Mouse (Mus musculus) gastrocnemius, postnatal 4 days (tissue): Measurements from ENCODE around the gene Msi2. TPM values are rescaled to one million over a fixed set of nuclear protein-coding genes. Genes with fewer than 3 reads are reported as not detected.

Experiments
- DNase-seq, 2 experiments: peaks; one replicate each; pipeline ENCODE4 v3.0.0; 2021 to 2022; ENCODE audit warnings: low spot score in 2 of 2, mixed read lengths in 2 of 2
- total RNA-seq, 2 experiments: library from RNA; stranded (reverse); gene quantifications; 2 replicates each; pipeline ENCODE4 v1.2.3; 2021

Gene Msi2
- total RNA-seq, 2 experiments from 2014 or later, result 225 to 240 TPM

GRCm38 (mm10) chr11:88639862-88640261, 78.5 kb downstream of the Msi2 start:
- no peak for DNase-seq

- no peak for DNase-seq
Measured at GRCm38 (mm10) chr11:88638936-88639542, 79.3 kb downstream of the Msi2 start.

GRCm38 (mm10) chr11:88638254-88638653, 80.1 kb downstream of the Msi2 start:
- no peak for DNase-seq

GRCm38 (mm10) chr11:88636934-88637333, 81.4 kb downstream of the Msi2 start:
- no peak for DNase-seq

- no peak for DNase-seq
Measured at GRCm38 (mm10) chr11:88636319-88636718, 82.0 kb downstream of the Msi2 start.

GRCm38 (mm10) chr11:88634627-88635026, 83.7 kb downstream of the Msi2 start:
- no peak for DNase-seq

GRCm38 (mm10) chr11:88631932-88632230, 86.4 kb downstream of the Msi2 start:
- DNase-seq, result no peak

- DNase-seq, result no peak
Measured at GRCm38 (mm10) chr11:88631084-88631931, 87.0 kb downstream of the Msi2 start.

- DNase-seq, result no peak
Measured at GRCm38 (mm10) chr11:88629619-88630018, 88.7 kb downstream of the Msi2 start.

GRCm38 (mm10) chr11:88629165-88629564, 89.1 kb downstream of the Msi2 start:
- DNase-seq, result no peak

GRCm38 (mm10) chr11:88628676-88629075, 89.6 kb downstream of the Msi2 start:
- no peak for DNase-seq

- no peak for DNase-seq
Measured at GRCm38 (mm10) chr11:88627327-88627726, 91.0 kb downstream of the Msi2 start.

GRCm38 (mm10) chr11:88626576-88626975, 91.7 kb downstream of the Msi2 start:
- no peak for DNase-seq

- no peak for DNase-seq
Measured at GRCm38 (mm10) chr11:88626061-88626460, 92.3 kb downstream of the Msi2 start.

- DNase-seq, result no peak
Measured at GRCm38 (mm10) chr11:88625063-88625462, 93.2 kb downstream of the Msi2 start.

- no peak for DNase-seq
Measured at GRCm38 (mm10) chr11:88624627-88625026, 93.7 kb downstream of the Msi2 start.

GRCm38 (mm10) chr11:88623671-88624070, 94.6 kb downstream of the Msi2 start:
- no peak for DNase-seq

GRCm38 (mm10) chr11:88622496-88622895, 95.8 kb downstream of the Msi2 start:
- no peak for DNase-seq

- DNase-seq, result no peak
Measured at GRCm38 (mm10) chr11:88621789-88622188, 96.5 kb downstream of the Msi2 start.

- no peak for DNase-seq
Measured at GRCm38 (mm10) chr11:88620158-88620973, 97.9 kb downstream of the Msi2 start.

GRCm38 (mm10) chr11:88619468-88620157, 98.7 kb downstream of the Msi2 start:
- DNase-seq, result no peak
